Mouse (Mus musculus): Measurements from ENCODE around the gene Hoxd4.

- TF ChIP-seq CTCF (IDR thresholded peaks at IDR 0.05; ENCODE audit: borderline replicate concordance, insufficient read depth, low read length) (no peak), POLR2A (IDR thresholded peaks at IDR 0.05; ENCODE audit: low read depth, low read length) (no peak; the same call in 1 of the 2 replicates)
These were observed 28.8 kb downstream of the Hoxd4 start for GRCm38 (mm10) chr2:74740311-74741091.
